Mouse (Mus musculus) heart, embryonic 14.5 days (tissue): ENCODE data around the gene Ppp1r36. TPM values are rescaled to one million over a fixed set of nuclear protein-coding genes. Genes with fewer than 3 reads are reported as not detected.
A peak's percentile ranks its signal among the peaks of the same experiment; 100 is the strongest.

Experiments used
- ATAC-seq: fragments of 200-750 bp; cut with Nextera tagmentation; 2 replicates; pipeline ENCODE4 v1.8.0; 2017; ENCODE audit warnings: low read depth, moderate TSS enrichment; ENCODE audit not compliant: insufficient number of reproducible peaks, insufficient read depth, low FRiP score
- H3K27ac ChIP-seq, 2 experiments: fragments of 200-500 bp in 1 of 2; fragments of 300-500 bp in 1 of 2; sonication (generic) in 1 of 2; replicated peaks in 1 of 2; 2 replicates each; pipeline ENCODE4 v1.5.1; 2012 to 2014; ENCODE audit warnings: low read depth in 2 of 2, low read length in 2 of 2, control low read depth in 1 of 2, mild to moderate bottlenecking in 1 of 2, mixed read lengths in 1 of 2; ENCODE audit not compliant: control insufficient read depth in 1 of 2, insufficient read depth in 1 of 2
- H3K27me3 ChIP-seq: fragments of 300-500 bp; sonication (generic); 2 replicates; pipeline ENCODE4 v1.6.1; 2014; ENCODE audit warnings: mild to moderate bottlenecking, low read length, control low read depth; ENCODE audit not compliant: control insufficient read depth, insufficient read depth
- H3K36me3 ChIP-seq: fragments of 300-500 bp; sonication (generic); 2 replicates; pipeline ENCODE4 v1.6.1; 2014; ENCODE audit warnings: mild to moderate bottlenecking, control low read depth, low read length, mixed read lengths; ENCODE audit not compliant: control insufficient read depth, insufficient read depth
- H3K4me1 ChIP-seq, 2 experiments: fragments of 200-500 bp in 1 of 2; fragments of 300-500 bp in 1 of 2; sonication (generic) in 1 of 2; 2 replicates each; pipeline ENCODE4 v1.6.1; 2012 to 2014; ENCODE audit warnings: low read length in 2 of 2, control low read depth in 1 of 2, mixed read lengths in 1 of 2; ENCODE audit not compliant: control insufficient read depth in 2 of 2, insufficient read depth in 2 of 2
- H3K4me2 ChIP-seq: fragments of 300-500 bp; sonication (generic); 2 replicates; pipeline ENCODE4 v1.6.1; 2014; ENCODE audit warnings: mild to moderate bottlenecking, low read length
- H3K4me3 ChIP-seq, 2 experiments: fragments of 200-500 bp in 1 of 2; fragments of 300-500 bp in 1 of 2; sonication (generic) in 1 of 2; 2 replicates each; pipeline ENCODE4 v1.5.1; 2012 to 2014; ENCODE audit warnings: low read length in 2 of 2, mild to moderate bottlenecking in 2 of 2, control low read depth in 1 of 2, low read depth in 1 of 2, moderate library complexity in 1 of 2; ENCODE audit not compliant: control insufficient read depth in 1 of 2, insufficient read depth in 1 of 2
- H3K9ac ChIP-seq: fragments of 300-500 bp; sonication (generic); 2 replicates; pipeline ENCODE4 v1.6.1; 2014; ENCODE audit warnings: mild to moderate bottlenecking, low read length
- H3K9me3 ChIP-seq: fragments of 300-500 bp; sonication (generic); 2 replicates; pipeline ENCODE4 v1.6.1; 2016; ENCODE audit warnings: low read length, control low read depth; ENCODE audit not compliant: control insufficient read depth
- WGBS: fragments of 180-500 bp; shearing (Covaris S2); extraction: QIAGEN DNeasy Blood & Tissue Kit; methylation state at CpG from one replicate; pipeline ENCODE4 v1.1.7; 2014; 5-methylcytosine and 5-hydroxymethylcytosine counted together
- polyA plus RNA-seq: library from polyadenylated mRNA; unstranded; fragments of >200 nt; fragmentation: Nextera tagmentation; extraction: Ambion mirVana; gene quantifications from 2 replicates; pipeline ENCODE4 v1.2.1, GENCODE M21; 2014

Gene Ppp1r36
- polyA plus RNA-seq, 1 experiment from 2014 or later: 3.9 TPM

DNA sequence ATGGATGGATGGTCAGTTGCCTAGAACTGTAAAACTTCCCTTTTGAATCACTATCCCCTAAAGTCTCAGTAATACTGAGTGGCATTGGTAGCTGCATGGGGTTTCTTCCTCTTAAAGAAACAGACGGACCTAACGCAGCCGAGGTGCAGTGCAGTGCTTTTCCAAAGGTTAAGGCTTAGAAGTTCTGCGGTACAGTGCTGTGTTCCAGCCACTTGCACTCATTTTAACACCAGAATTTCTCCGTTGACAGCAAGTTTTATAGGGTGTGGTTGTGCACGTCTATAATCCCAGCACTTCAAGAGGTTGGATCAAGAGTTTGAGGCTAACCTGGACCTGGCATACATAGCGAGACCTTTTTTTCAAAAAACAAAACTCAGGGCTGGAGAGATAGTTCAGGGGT is 45.3 kb upstream of the Ppp1r36 start:
- Histone ChIP-seq H3K27ac (peak overlapping the region in 1 of 2 experiments; percentile 100; a peak in 2 of 4 replicates), H3K4me1 (peaks cover 16 to 58% of the 10 kb centered on the region in 2 experiments), H3K4me3 (peak overlapping the region; percentile 90 to 96; a peak in 3 of 4 replicates), H3K4me2 (peak overlapping the region; percentile 96), H3K27me3 (no peaks in the 10 kb centered on the region), H3K9me3 (no peaks in the 10 kb centered on the region), H3K9ac (peak overlapping the region; percentile 99), H3K36me3 (no peaks in the 10 kb centered on the region)
- whole genome bisulfite sequencing: 21% methylated on average over 7 of the region's 7 CpGs
- ATAC-seq: no peak

- no peaks in the 10 kb centered on the region for H3K27me3 ChIP-seq
- no peak for ATAC-seq
- peaks cover 20 to 53% of the 10 kb centered on the region in 2 experiments for H3K4me1 ChIP-seq
- H3K4me3 ChIP-seq: no peak overlapping the region
- H3K4me2 ChIP-seq: peak overlapping the region; percentile 96
- no peaks in the 10 kb centered on the region for H3K36me3 ChIP-seq
- no peaks in the 10 kb centered on the region for H3K9me3 ChIP-seq
- WGBS: 80% methylated on average over 5 of the region's 7 CpGs
- no peak overlapping the region for H3K9ac ChIP-seq
- no peak overlapping the region; a peak in 1 of 4 replicates for H3K27ac ChIP-seq
Measured at GRCm38 (mm10) chr12:76372881-76373818, 44.2 kb upstream of the Ppp1r36 start.

DNA sequence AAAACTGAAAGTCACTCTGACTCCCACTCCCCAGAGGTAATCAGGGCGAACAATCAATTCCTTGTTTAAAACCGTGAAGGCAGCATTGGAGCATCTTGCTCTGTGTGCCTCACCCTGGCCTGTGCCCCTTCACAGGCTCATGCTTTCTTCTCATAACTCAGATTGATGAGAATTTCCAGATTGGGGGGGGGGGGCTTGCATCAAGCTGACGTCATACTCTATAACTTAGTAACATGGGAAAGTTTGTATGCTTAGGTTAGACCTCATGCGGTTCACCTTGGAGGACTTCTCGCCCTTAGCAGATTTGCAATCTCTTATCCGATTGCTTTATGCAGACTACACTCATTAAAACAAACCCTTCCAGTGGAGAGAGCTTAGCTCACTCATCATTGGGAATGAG is 43.3 kb upstream of the Ppp1r36 start:
- WGBS: 66% methylated on average over 6 of the region's 6 CpGs
- Histone ChIP-seq H3K36me3 (no peaks in the 10 kb centered on the region), H3K4me3 (no peak overlapping the region), H3K9me3 (no peaks in the 10 kb centered on the region), H3K27me3 (no peaks in the 10 kb centered on the region), H3K4me2 (no peak overlapping the region), H3K27ac (0 out of 4 replicates have a peak overlapping the region, but pooled peaks of 1 of the 2 experiments have one; percentile 32), H3K9ac (no peak overlapping the region), H3K4me1 (peaks cover 24 to 55% of the 10 kb centered on the region in 2 experiments)
- no peak for ATAC-seq

DNA sequence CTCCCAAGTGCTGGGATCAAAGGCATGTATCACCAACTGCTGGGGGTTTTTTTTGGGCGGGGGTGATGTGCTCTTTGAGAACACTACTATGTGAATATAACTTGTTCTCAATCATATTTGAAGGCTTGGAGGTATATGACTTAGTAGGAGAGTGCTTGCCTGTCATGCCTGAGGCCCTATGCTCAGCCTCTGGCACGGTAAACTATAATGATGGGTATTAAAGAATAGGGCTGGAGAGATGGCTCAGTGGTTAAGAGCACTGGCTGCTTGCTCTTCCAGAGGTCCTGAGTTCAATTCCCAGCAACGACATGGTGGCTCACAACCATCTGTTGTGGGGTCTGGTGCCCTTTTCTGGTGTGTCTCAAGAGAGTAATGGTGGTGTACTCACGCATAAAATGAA is 42.4 kb upstream of the Ppp1r36 start:
- WGBS: 70% methylated on average over 4 of the region's 4 CpGs
- H3K27ac ChIP-seq: no peak overlapping the region
- no peaks in the 10 kb centered on the region for H3K36me3 ChIP-seq
- no peak overlapping the region for H3K4me2 ChIP-seq
- peaks cover 24 to 59% of the 10 kb centered on the region in 2 experiments for H3K4me1 ChIP-seq
- H3K9me3 ChIP-seq: no peaks in the 10 kb centered on the region
- no peak overlapping the region for H3K9ac ChIP-seq
- ATAC-seq: no peak
- no peak overlapping the region for H3K4me3 ChIP-seq
- no peaks in the 10 kb centered on the region for H3K27me3 ChIP-seq

DNA sequence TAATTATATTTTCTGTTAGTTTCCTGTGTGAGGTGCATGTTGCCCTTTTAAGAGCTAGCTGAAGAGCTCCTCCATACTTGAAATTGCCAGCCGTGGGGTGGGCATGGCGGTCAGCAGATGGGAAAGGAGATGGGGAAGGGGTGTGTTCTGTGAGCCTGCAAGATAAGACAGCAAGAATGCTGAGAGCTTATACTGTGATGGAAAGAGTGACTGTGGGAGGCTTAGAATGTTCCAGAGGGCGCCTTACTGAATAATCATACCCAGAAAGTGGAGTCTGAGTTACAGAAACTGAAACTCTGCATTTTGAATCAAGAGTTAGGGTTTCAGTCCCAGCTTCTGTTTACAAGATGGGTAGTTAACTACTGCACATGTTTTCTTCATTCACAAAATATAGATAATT is 41.8 kb upstream of the Ppp1r36 start:
- H3K27ac ChIP-seq: peak overlapping the region; percentile 22 to 31; a peak in 1 of 4 replicates
- ATAC-seq: no peak
- no peaks in the 10 kb centered on the region for H3K27me3 ChIP-seq
- WGBS: 26% methylated on average over 3 of the region's 3 CpGs
- H3K9me3 ChIP-seq: no peaks in the 10 kb centered on the region
- H3K4me1 ChIP-seq: peaks cover 26 to 63% of the 10 kb centered on the region in 2 experiments
- no peak overlapping the region for H3K4me3 ChIP-seq
- peak overlapping the region; percentile 4; the same call in 1 of the 2 replicates for H3K9ac ChIP-seq
- no peak overlapping the region for H3K4me2 ChIP-seq
- no peaks in the 10 kb centered on the region for H3K36me3 ChIP-seq

GRCm38 (mm10) chr12:76376649-76377048 is 40.7 kb upstream of the Ppp1r36 start:
- Histone ChIP-seq H3K27ac (peak overlapping the region in 1 of 2 experiments; percentile 45; a peak in 1 of 4 replicates), H3K4me1 (peaks cover 26 to 62% of the 10 kb centered on the region in 2 experiments)

GRCm38 (mm10) chr12:76377059-76377458 is 40.3 kb upstream of the Ppp1r36 start:
- no peaks in the 10 kb centered on the region for H3K36me3 ChIP-seq
- H3K27ac ChIP-seq: peak overlapping the region in 1 of 2 experiments; percentile 45; a peak in 1 of 4 replicates
- H3K9ac ChIP-seq: no peak overlapping the region
- no peaks in the 10 kb centered on the region for H3K9me3 ChIP-seq
- no peak overlapping the region for H3K4me2 ChIP-seq
- no peak overlapping the region for H3K4me3 ChIP-seq
- H3K27me3 ChIP-seq: no peaks in the 10 kb centered on the region
- ATAC-seq: no peak
- 91% methylated on average over 6 of the region's 6 CpGs for WGBS
- peaks cover 25 to 58% of the 10 kb centered on the region in 2 experiments for H3K4me1 ChIP-seq

More at GRCm38 (mm10) chr12:76376649-76377048, 40.7 kb upstream of the Ppp1r36 start:
- Histone ChIP-seq H3K9me3 (no peaks in the 10 kb centered on the region), H3K4me2 (no peak overlapping the region), H3K36me3 (no peaks in the 10 kb centered on the region), H3K4me3 (no peak overlapping the region), H3K27me3 (no peaks in the 10 kb centered on the region), H3K9ac (no peak overlapping the region)
- 46% methylated on average over 7 of the region's 7 CpGs for WGBS
- ATAC-seq: no peak
